Mouse (Mus musculus) testis, adult 2 months (tissue): ENCODE measurements at regions not wholly inside any gene's neighbourhood (a gene's known extent, or its start where the extent isn't known, plus 50 kb on each side); places are given as distances from the start of the nearest gene placed in this dataset.

Source experiments
- H3K27ac ChIP-seq: fragments of 200-500 bp; 2 replicates; pipeline ENCODE4 v1.5.1; 2012; ENCODE audit warnings: low read depth, low read length; ENCODE audit not compliant: control insufficient read depth, insufficient read depth
- H3K27me3 ChIP-seq: fragments of 200-500 bp; 2 replicates; pipeline ENCODE4 v1.6.1; 2012; ENCODE audit warnings: mild to moderate bottlenecking, low read length, moderate library complexity; ENCODE audit not compliant: control insufficient read depth, insufficient read depth
- H3K36me3 ChIP-seq: fragments of 200-500 bp; 2 replicates; pipeline ENCODE4 v1.6.1; 2012; ENCODE audit warnings: mild to moderate bottlenecking, low read length; ENCODE audit not compliant: control insufficient read depth, insufficient read depth
- H3K4me1 ChIP-seq: fragments of 200-500 bp; 2 replicates; pipeline ENCODE4 v1.6.1; 2012; ENCODE audit warnings: low read length; ENCODE audit not compliant: control insufficient read depth, insufficient read depth
- H3K4me3 ChIP-seq: fragments of 200-500 bp; 2 replicates; pipeline ENCODE4 v1.5.1; 2012; ENCODE audit warnings: low read depth, mild to moderate bottlenecking, low read length, moderate library complexity, mixed read lengths; ENCODE audit not compliant: control insufficient read depth
- CTCF ChIP-seq: fragments of 200-500 bp; IDR thresholded peaks from 2 replicates; pipeline ENCODE4 v1.5.1; 2012; ENCODE audit warnings: low read depth, mild to moderate bottlenecking, inconsistent platforms, low read length, moderate library complexity; ENCODE audit not compliant: control insufficient read depth, insufficient read depth, insufficient replicate concordance
- POLR2A ChIP-seq: fragments of 200-500 bp; IDR thresholded peaks from 2 replicates; pipeline ENCODE4 v1.6.1; 2012; ENCODE audit warnings: low read depth, mild to moderate bottlenecking, inconsistent platforms, low read length, moderate library complexity; ENCODE audit not compliant: control insufficient read depth

DNA sequence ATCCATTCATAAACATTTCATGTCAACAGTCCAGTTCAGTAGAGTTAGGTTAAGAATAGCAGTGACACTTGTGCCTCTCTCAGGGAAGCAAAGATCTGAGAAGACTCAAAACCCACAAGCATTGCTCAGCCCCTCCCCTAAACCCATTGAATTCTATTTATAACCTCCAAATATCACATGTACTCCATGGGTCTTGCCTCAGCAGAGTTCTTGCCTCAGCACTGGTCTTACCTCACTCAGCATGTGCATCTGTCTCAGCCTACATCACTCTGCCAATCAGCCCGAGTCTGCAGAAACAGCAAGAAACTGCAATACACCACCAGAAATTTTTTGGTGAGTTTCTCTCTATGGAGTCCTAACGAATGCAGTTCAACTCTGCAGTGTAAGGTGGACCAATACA lies 478.8 kb upstream of the Vstm2b start:
- Histone ChIP-seq H3K4me1 (no peaks in the 10 kb centered on the region), H3K36me3 (no peaks in the 10 kb centered on the region), H3K4me3 (no peak overlapping the region), H3K27me3 (no peaks in the 10 kb centered on the region), H3K27ac (no peak overlapping the region)
- TF ChIP-seq POLR2A: no peak
- TF ChIP-seq CTCF: no peak

DNA sequence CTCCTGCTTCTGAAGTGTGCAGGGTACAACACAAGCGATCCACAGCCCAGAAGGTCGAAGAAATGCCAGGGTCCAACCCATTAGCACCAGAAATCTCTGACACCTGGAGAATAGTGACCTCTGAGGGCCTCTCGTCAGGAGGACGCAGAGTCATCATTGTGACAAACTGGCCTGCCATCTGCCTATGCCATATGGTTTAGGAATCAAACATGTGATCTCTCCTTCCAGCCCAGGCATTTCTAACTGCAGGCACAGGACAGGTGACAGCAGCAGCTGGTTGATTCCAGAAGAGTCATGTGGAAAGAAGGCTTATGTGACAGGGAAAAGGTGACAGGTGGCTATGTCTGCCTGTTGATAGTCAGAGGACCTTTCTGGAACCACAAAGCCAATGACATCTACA lies 476.0 kb upstream of the Vstm2b start:
- H3K4me3 ChIP-seq: no peak overlapping the region

GRCm38 (mm10) chr7:40429416-40429815 lies 468.7 kb upstream of the Vstm2b start:
- H3K4me3 ChIP-seq: no peak overlapping the region
- H3K36me3 ChIP-seq: no peaks in the 10 kb centered on the region
- no peak overlapping the region for H3K27ac ChIP-seq
- H3K27me3 ChIP-seq: no peaks in the 10 kb centered on the region
- TF ChIP-seq CTCF (no peak), POLR2A (no peak)
- H3K4me1 ChIP-seq: no peaks in the 10 kb centered on the region

More for the DNA sequence above, 476.0 kb upstream of the Vstm2b start:
- Histone ChIP-seq H3K36me3 (no peaks in the 10 kb centered on the region), H3K4me1 (no peaks in the 10 kb centered on the region), H3K27me3 (no peaks in the 10 kb centered on the region), H3K27ac (no peak overlapping the region)
- TF ChIP-seq POLR2A (no peak), CTCF (no peak)

DNA sequence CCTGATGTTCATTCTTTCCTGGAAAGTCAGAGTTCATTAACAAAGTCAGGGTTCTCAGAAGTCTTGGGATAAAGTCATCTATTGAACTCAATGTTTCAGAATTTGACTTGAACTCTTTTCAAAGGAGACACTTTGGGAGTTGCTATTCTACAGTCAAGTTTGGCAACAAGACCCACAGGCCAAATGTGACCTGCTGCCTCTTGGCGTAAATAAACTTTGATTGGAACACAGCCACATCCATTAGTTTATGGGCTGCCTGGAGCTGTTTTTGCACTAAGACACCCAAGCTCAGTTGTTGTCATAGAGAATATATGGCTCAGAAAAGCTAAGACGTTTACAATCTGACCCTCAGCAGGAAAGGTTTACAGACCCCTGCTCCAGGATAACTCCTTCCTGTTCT lies 464.2 kb upstream of the Vstm2b start:
- H3K36me3 ChIP-seq: no peaks in the 10 kb centered on the region
- no peak overlapping the region for H3K27ac ChIP-seq
- no peak for TF ChIP-seq POLR2A
- no peak for TF ChIP-seq CTCF
- no peaks in the 10 kb centered on the region for H3K27me3 ChIP-seq
- H3K4me3 ChIP-seq: no peak overlapping the region
- no peaks in the 10 kb centered on the region for H3K4me1 ChIP-seq

- H3K4me3 ChIP-seq: no peak overlapping the region
- H3K27ac ChIP-seq: no peak overlapping the region
- H3K27me3 ChIP-seq: no peaks in the 10 kb centered on the region
- TF ChIP-seq CTCF (no peak), POLR2A (no peak)
- H3K4me1 ChIP-seq: no peaks in the 10 kb centered on the region
- no peaks in the 10 kb centered on the region for H3K36me3 ChIP-seq
Observed at GRCm38 (mm10) chr7:40441128-40441527, 457.0 kb upstream of the Vstm2b start.

DNA sequence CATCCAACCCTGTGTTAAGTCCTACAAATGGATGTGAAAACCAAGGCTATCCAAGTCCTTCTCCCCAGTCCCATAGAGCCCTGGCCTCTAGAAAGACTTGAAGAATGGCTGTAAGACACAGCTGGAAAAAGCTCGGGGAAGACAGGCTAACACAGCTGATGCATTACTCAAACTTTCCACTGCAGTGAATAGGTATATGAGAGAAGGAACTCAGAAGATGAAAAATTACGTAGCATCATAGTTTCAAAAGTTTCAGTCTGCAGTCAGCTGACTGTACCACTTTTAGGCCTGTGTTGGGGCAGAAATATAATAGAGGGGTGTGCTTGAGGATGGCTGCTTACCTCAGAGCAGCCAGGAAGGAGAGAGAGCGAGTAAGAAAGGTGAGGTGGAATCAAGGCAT lies 456.3 kb upstream of the Vstm2b start:
- Histone ChIP-seq H3K4me3 (no peak overlapping the region), H3K4me1 (no peaks in the 10 kb centered on the region), H3K27me3 (no peaks in the 10 kb centered on the region), H3K36me3 (no peaks in the 10 kb centered on the region), H3K27ac (no peak overlapping the region)
- no peak for TF ChIP-seq CTCF

GRCm38 (mm10) chr7:40466382-40466781 lies 431.7 kb upstream of the Vstm2b start:
- no peaks in the 10 kb centered on the region for H3K4me1 ChIP-seq
- no peak overlapping the region for H3K4me3 ChIP-seq
- H3K27ac ChIP-seq: no peak overlapping the region
- TF ChIP-seq CTCF: no peak
- TF ChIP-seq POLR2A: no peak
- H3K27me3 ChIP-seq: no peaks in the 10 kb centered on the region
- H3K36me3 ChIP-seq: no peaks in the 10 kb centered on the region

- Histone ChIP-seq H3K4me3 (no peak overlapping the region), H3K27me3 (no peaks in the 10 kb centered on the region), H3K4me1 (no peaks in the 10 kb centered on the region), H3K36me3 (no peaks in the 10 kb centered on the region), H3K27ac (no peak overlapping the region)
- TF ChIP-seq CTCF: no peak
Observed at GRCm38 (mm10) chr7:40487256-40487655, 410.9 kb upstream of the Vstm2b start.
